Mouse (Mus musculus) midbrain, embryonic 11.5 days (tissue): ENCODE results near the gene Tmub1. TPM values are rescaled to one million over a fixed set of nuclear protein-coding genes. Genes with fewer than 3 reads are reported as not detected.
A peak's percentile ranks its signal among the peaks of the same experiment; 100 is the strongest.

Source experiments
- ATAC-seq: fragments of 200-750 bp; cut with Nextera tagmentation; 2 replicates; pipeline ENCODE4 v1.8.0; 2017; ENCODE audit warnings: moderate TSS enrichment, moderate library complexity; ENCODE audit not compliant: low FRiP score
- DNase-seq: peaks from one replicate; pipeline ENCODE4 v3.0.0; 2015; ENCODE audit warnings: low spot score; ENCODE audit errors: missing footprints
- H3K27ac ChIP-seq: fragments of 300-500 bp; sonication (generic); 2 replicates; pipeline ENCODE4 v1.5.1; 2014; ENCODE audit warnings: low read depth, low read length
- H3K27me3 ChIP-seq: fragments of 300-500 bp; sonication (generic); 2 replicates; pipeline ENCODE4 v1.6.1; 2014; ENCODE audit warnings: mild to moderate bottlenecking, low read length, moderate library complexity, mixed read lengths; ENCODE audit not compliant: control insufficient read depth, insufficient read depth
- H3K36me3 ChIP-seq: fragments of 300-500 bp; sonication (generic); 2 replicates; pipeline ENCODE4 v1.6.1; 2014; ENCODE audit warnings: mild to moderate bottlenecking, low read length, moderate library complexity, mixed read lengths; ENCODE audit not compliant: control insufficient read depth, insufficient read depth
- H3K4me1 ChIP-seq: fragments of 300-500 bp; sonication (generic); 2 replicates; pipeline ENCODE4 v1.6.1; 2014; ENCODE audit warnings: low read length; ENCODE audit not compliant: control insufficient read depth, insufficient read depth
- H3K4me2 ChIP-seq: fragments of 300-500 bp; sonication (generic); 2 replicates; pipeline ENCODE4 v1.6.1; 2014; ENCODE audit warnings: mild to moderate bottlenecking, moderate library complexity
- H3K4me3 ChIP-seq: fragments of 300-500 bp; sonication (generic); 2 replicates; pipeline ENCODE4 v1.5.1; 2014; ENCODE audit warnings: low read depth, low read length
- H3K9ac ChIP-seq: fragments of 300-500 bp; sonication (generic); 2 replicates; pipeline ENCODE4 v1.6.1; 2014; ENCODE audit warnings: low read length
- H3K9me3 ChIP-seq: fragments of 300-500 bp; sonication (generic); 2 replicates; pipeline ENCODE4 v1.6.1; 2016; ENCODE audit warnings: low read length; ENCODE audit not compliant: control insufficient read depth
- WGBS: fragments of 180-500 bp; shearing (Covaris S2); extraction: QIAGEN DNeasy Blood & Tissue Kit; methylation state at CpG from one replicate; pipeline ENCODE4 v1.1.7; 2014; 5-methylcytosine and 5-hydroxymethylcytosine counted together
- polyA plus RNA-seq: library from polyadenylated mRNA; unstranded; fragments of >200 nt; fragmentation: Nextera tagmentation; extraction: Ambion mirVana; gene quantifications from 2 replicates; pipeline ENCODE4 v1.2.1, GENCODE M21; 2014

Gene Tmub1
- polyA plus RNA-seq, 1 experiment from 2014 or later: 32.3 TPM

GRCm38 (mm10) chr5:24427981-24428402 is 19.7 kb downstream of the Tmub1 start:
- no peak overlapping the region for H3K9ac ChIP-seq
- H3K4me1 ChIP-seq: peaks cover 44% of the 10 kb centered on the region
- H3K4me2 ChIP-seq: peak overlapping the region; percentile 23
- H3K4me3 ChIP-seq: no peak overlapping the region
- no peaks in the 10 kb centered on the region for H3K27me3 ChIP-seq
- H3K36me3 ChIP-seq: peaks cover 13% of the 10 kb centered on the region
- WGBS: 5% methylated on average over 15 of the region's 15 CpGs
- DNase-seq: peak; percentile 87
- ATAC-seq: no peak
- no peaks in the 10 kb centered on the region for H3K9me3 ChIP-seq
- H3K27ac ChIP-seq: no peak overlapping the region

- whole genome bisulfite sequencing: 15% methylated on average over 12 of the region's 12 CpGs
- Histone ChIP-seq H3K27me3 (no peaks in the 10 kb centered on the region), H3K4me1 (peaks cover 49% of the 10 kb centered on the region), H3K9ac (0 out of 2 replicates have a peak overlapping the region, but pooled peaks have one; percentile 2), H3K36me3 (peaks cover 7% of the 10 kb centered on the region), H3K4me2 (peak overlapping the region; percentile 23; the same call in 1 of the 2 replicates), H3K27ac (no peak overlapping the region), H3K9me3 (no peaks in the 10 kb centered on the region), H3K4me3 (no peak overlapping the region)
- DNase-seq (no peak), ATAC-seq (no peak)
Measured at GRCm38 (mm10) chr5:24427285-24427633, 20.4 kb downstream of the Tmub1 start.

GRCm38 (mm10) chr5:24426556-24427284 is 20.9 kb downstream of the Tmub1 start:
- no peak overlapping the region for H3K27ac ChIP-seq
- ATAC-seq (no peak), DNase-seq (no peak)
- peaks cover 3% of the 10 kb centered on the region; the same call in 1 of the 2 replicates for H3K36me3 ChIP-seq
- 0 out of 2 replicates have a peak overlapping the region, but pooled peaks have one; percentile 2 for H3K9ac ChIP-seq
- WGBS: 7% methylated on average over 9 of the region's 9 CpGs
- H3K9me3 ChIP-seq: no peaks in the 10 kb centered on the region
- H3K27me3 ChIP-seq: no peaks in the 10 kb centered on the region
- peak overlapping the region; percentile 59 for H3K4me3 ChIP-seq
- H3K4me2 ChIP-seq: peak overlapping the region; percentile 79
- H3K4me1 ChIP-seq: peaks cover 49% of the 10 kb centered on the region

GRCm38 (mm10) chr5:24426037-24426432 is 21.6 kb downstream of the Tmub1 start:
- Histone ChIP-seq H3K27ac (peak overlapping the region; percentile 41; the same call in 1 of the 2 replicates), H3K4me1 (peaks cover 49% of the 10 kb centered on the region)

DNA sequence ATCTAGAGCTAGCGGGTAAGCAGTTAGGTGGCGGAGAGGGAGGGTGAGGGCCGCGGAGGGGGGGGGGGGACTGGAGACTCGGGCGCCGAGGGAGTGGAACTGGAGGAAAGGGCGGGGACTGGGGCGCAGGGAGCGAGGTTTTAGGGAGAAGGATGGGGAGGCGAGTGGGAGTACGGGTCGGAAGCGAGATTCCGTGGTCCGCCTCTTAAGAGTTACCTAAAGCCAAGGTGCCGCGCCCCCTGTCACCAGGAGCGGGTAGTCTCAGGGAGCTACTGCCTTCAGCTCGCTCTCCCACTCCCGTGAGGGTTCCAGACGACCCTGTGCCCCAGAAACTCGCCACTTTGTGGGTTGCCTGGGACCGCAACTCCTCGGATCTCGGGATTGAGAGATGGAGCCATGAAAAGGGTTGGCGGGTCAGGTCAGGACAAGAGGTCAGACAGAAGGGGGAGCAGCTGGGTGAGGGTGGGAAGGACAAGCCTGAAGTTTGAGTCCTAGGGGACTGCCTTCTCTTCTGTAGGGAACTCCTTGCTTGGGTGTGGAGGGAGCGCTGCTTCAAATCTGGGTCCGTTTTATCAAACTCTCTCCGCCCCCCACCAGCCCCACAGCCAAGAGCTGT is 22.1 kb downstream of the Tmub1 start:
- Histone ChIP-seq H3K4me2 (peak overlapping the region; percentile 79), H3K27me3 (no peaks in the 10 kb centered on the region), H3K36me3 (no peaks in the 10 kb centered on the region; the same call in 1 of the 2 replicates), H3K4me1 (peaks cover 49% of the 10 kb centered on the region), H3K9ac (peak overlapping the region; percentile 70), H3K9me3 (no peaks in the 10 kb centered on the region), H3K27ac (peak overlapping the region; percentile 41; the same call in 1 of the 2 replicates), H3K4me3 (peak overlapping the region; percentile 59)
- DNase-seq (peak; percentile 97), ATAC-seq (peak; percentile 8; the same call in 1 of the 2 replicates)
- WGBS: under 1% methylated on average over 26 of the region's 30 CpGs

More at GRCm38 (mm10) chr5:24426037-24426432, 21.6 kb downstream of the Tmub1 start:
- 0% methylated on average over 10 of the region's 10 CpGs for WGBS
- no peaks in the 10 kb centered on the region; the same call in 1 of the 2 replicates for H3K36me3 ChIP-seq
- H3K4me3 ChIP-seq: peak overlapping the region; percentile 59
- DNase-seq (peak; percentile 90), ATAC-seq (peak; percentile 10; the same call in 1 of the 2 replicates)
- peak overlapping the region; percentile 70 for H3K9ac ChIP-seq
- no peaks in the 10 kb centered on the region for H3K27me3 ChIP-seq
- no peaks in the 10 kb centered on the region for H3K9me3 ChIP-seq
- H3K4me2 ChIP-seq: peak overlapping the region; percentile 79

GRCm38 (mm10) chr5:24424861-24425411 is 22.7 kb downstream of the Tmub1 start:
- Histone ChIP-seq H3K27me3 (no peaks in the 10 kb centered on the region), H3K9me3 (no peaks in the 10 kb centered on the region), H3K4me3 (peak overlapping the region; percentile 59), H3K4me1 (peaks cover 49% of the 10 kb centered on the region), H3K9ac (peak overlapping the region; percentile 70), H3K27ac (peak overlapping the region; percentile 41; the same call in 1 of the 2 replicates), H3K36me3 (no peaks in the 10 kb centered on the region; the same call in 1 of the 2 replicates), H3K4me2 (peak overlapping the region; percentile 79)
- WGBS: under 1% methylated on average over 51 of the region's 60 CpGs
- ATAC-seq (peak; percentile 22; the same call in 1 of the 2 replicates), DNase-seq (peak; percentile 100)

GRCm38 (mm10) chr5:24424004-24424781 is 23.5 kb downstream of the Tmub1 start:
- Histone ChIP-seq H3K9ac (peak overlapping the region; percentile 76), H3K4me2 (peak overlapping the region; percentile 79), H3K4me1 (peaks cover 49% of the 10 kb centered on the region), H3K4me3 (peak overlapping the region; percentile 59), H3K27ac (peak overlapping the region; percentile 72), H3K9me3 (no peaks in the 10 kb centered on the region), H3K36me3 (peaks cover 2% of the 10 kb centered on the region; the same call in 1 of the 2 replicates), H3K27me3 (no peaks in the 10 kb centered on the region)
- WGBS: 17% methylated on average over 21 of the region's 21 CpGs
- no peak for DNase-seq
- no peak for ATAC-seq

DNA sequence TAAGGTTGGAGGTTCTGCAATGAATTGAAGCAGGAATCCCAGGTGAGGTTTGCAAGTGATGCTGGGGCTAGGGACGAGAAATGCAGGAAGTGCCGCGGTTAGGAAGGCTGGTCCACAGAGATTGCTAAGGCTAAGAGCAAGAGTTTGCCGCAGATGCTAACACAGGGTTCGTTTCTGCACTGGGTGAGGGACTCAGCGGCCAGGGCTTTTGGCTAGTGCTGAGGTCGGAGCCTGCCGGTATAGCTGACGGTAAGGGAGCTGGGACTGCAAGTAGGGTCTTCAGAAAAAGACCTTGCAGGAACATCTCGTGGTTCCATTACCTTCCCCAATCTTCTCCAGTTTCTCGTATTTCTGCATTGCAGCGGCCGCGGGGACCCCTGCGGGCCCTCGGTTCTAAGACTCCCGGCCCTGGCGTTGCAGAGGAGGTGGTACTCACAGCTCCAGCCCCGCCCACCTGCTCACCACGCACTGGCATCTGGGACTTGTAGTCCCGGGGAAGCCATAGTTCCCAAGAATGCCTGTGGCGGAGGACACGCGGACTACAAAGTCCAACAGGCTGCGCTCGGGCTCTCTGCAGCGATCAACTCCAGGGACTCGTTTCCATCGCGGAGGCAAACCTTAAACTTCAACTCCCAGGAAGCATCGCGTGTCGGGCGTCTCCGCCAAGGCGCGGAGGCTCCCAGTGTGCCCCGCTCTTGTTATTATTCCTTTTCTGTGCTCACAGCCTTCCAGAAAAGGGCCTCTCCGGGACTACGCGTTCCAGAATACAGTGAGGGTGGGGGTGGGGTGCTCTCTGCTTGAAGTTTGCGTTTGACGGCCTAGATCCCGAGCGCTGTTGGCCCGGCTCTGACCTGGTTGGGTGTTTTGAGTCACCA is 24.3 kb downstream of the Tmub1 start, which contains the start of the genes Cdk5 and Slc4a2:
Cdk5 (minus strand) TSS at position 402 of the 875 bp plus-strand sequence.
Slc4a2 (plus strand) TSS at position 709 of the 875 bp plus-strand sequence.
- Histone ChIP-seq H3K4me1 (peaks cover 45% of the 10 kb centered on the region), H3K4me2 (peak within 1 kb of the TSS; percentile 79)

More for the DNA sequence above, 24.3 kb downstream of the Tmub1 start, which contains the start of the genes Cdk5 and Slc4a2:
- H3K9ac ChIP-seq: peak within 1 kb of the TSS; percentile 84
- no peaks in the 10 kb centered on the region for H3K27me3 ChIP-seq
- peaks cover 4% of the 10 kb centered on the region; the same call in 1 of the 2 replicates for H3K36me3 ChIP-seq
- peak within 1 kb of the TSS; percentile 72 for H3K27ac ChIP-seq
- WGBS: under 1% methylated on average over 46 of the region's 46 CpGs
- DNase-seq: peak; percentile 100
- peak; percentile 93 for ATAC-seq
- no peaks in the 10 kb centered on the region for H3K9me3 ChIP-seq
- peak within 1 kb of the TSS; percentile 59 for H3K4me3 ChIP-seq
